Mouse (Mus musculus): Measurements from ENCODE around the gene Ddah2.
"Not testable (repeated sequence)": the region's sequence is repeated elsewhere in the genome, so short reads cannot be mapped to it uniquely, and the experiment has no call there.

Ddah2 gene

GRCm38 (mm10) chr17:35024691-35025488 is 33.9 kb upstream of the Ddah2 start:
- intact Hi-C loops (cut with DNase I), result loop anchor here (5.0 to 10.0 kb wide), 3 partner anchors 37 to 210 kb away; partner anchors contain the start of genes Atp6v1g2, Ly6g5c and Nfkbil1

- intact Hi-C loops (cut with DNase I), result loop anchor here (10.0 kb wide), 1 partner anchor 209 kb away; the partner anchor contains the start of genes Atp6v1g2 and Nfkbil1
Observed at GRCm38 (mm10) chr17:35026206-35026605, 32.6 kb upstream of the Ddah2 start.

- intact Hi-C loops (cut with DNase I), result loop anchor here (10.0 kb wide), 1 partner anchor 207 kb away; the partner anchor contains the start of genes Atp6v1g2 and Nfkbil1
Observed at GRCm38 (mm10) chr17:35027277-35028068, 31.4 kb upstream of the Ddah2 start, which contains the start of gene Sapcd1. Gene Sapcd1 (minus strand): TSS chr17:35028016.

GRCm38 (mm10) chr17:35028315-35028714 is 30.5 kb upstream of the Ddah2 start:
- intact Hi-C loops (cut with DNase I), result loop anchor here (10.0 kb wide), 1 partner anchor 206 kb away; the partner anchor contains the start of genes Atp6v1g2 and Nfkbil1

GRCm38 (mm10) chr17:35029691-35030532 is 28.9 kb upstream of the Ddah2 start:
- intact Hi-C loops (cut with DNase I), result loop anchor here (10.0 kb wide), 1 partner anchor 205 kb away; the partner anchor contains the start of genes Atp6v1g2 and Nfkbil1

GRCm38 (mm10) chr17:35031272-35031671 is 27.6 kb upstream of the Ddah2 start:
- intact Hi-C loops (cut with DNase I), result no loop called here

GRCm38 (mm10) chr17:35031880-35032279 is 27.0 kb upstream of the Ddah2 start:
- intact Hi-C loops (cut with DNase I), result no loop called here

- intact Hi-C loops (cut with DNase I), result no loop called here
Observed at GRCm38 (mm10) chr17:35032323-35032870, 26.4 kb upstream of the Ddah2 start.

GRCm38 (mm10) chr17:35033703-35034102 is 25.1 kb upstream of the Ddah2 start:
- intact Hi-C loops (cut with DNase I), result not testable (repeated sequence)

- intact Hi-C loops (cut with DNase I), result no loop called here
Observed at GRCm38 (mm10) chr17:35034896-35035295, 23.9 kb upstream of the Ddah2 start.

- intact Hi-C loops (cut with DNase I), result no loop called here
Observed at GRCm38 (mm10) chr17:35039121-35039873, 19.5 kb upstream of the Ddah2 start.

- intact Hi-C loops (cut with DNase I), result no loop called here
Observed at GRCm38 (mm10) chr17:35043794-35044193, 15.0 kb upstream of the Ddah2 start.

- intact Hi-C loops (cut with DNase I), result no loop called here
Observed at GRCm38 (mm10) chr17:35044904-35045806, 13.7 kb upstream of the Ddah2 start.

- intact Hi-C loops (cut with DNase I), result no loop called here
Observed at GRCm38 (mm10) chr17:35045807-35046680, 12.8 kb upstream of the Ddah2 start.

GRCm38 (mm10) chr17:35046681-35047455 is 12.0 kb upstream of the Ddah2 start, which contains the start of gene Msh5:
Gene Msh5 (minus strand): TSS chr17:35046745.
- intact Hi-C loops (cut with DNase I), result no loop called here

- intact Hi-C loops (cut with DNase I), result no loop called here
Observed at GRCm38 (mm10) chr17:35047688-35048087, 11.1 kb upstream of the Ddah2 start.

All from adrenal gland (tissue).